Mouse (Mus musculus) left cerebral cortex, postnatal 4 days (tissue): Measurements from ENCODE around the gene Rhbdd1. TPM values are rescaled to one million over a fixed set of nuclear protein-coding genes. Genes with fewer than 3 reads are reported as not detected.

Experiments used
- DNase-seq: peaks from one replicate; pipeline ENCODE4 v3.0.0-alpha.2; 2022
- intact Hi-C: fragments of 180-260 bp; cut with DNase I; formaldehyde crosslinking; loops from one replicate; pipeline ENCODE4 v1.15.1; 2025
- total RNA-seq, 2 experiments: library from RNA; stranded (reverse); gene quantifications; 2 replicates each; pipeline ENCODE4 v1.2.3; 2021

The Rhbdd1 gene
- total RNA-seq, 2 experiments from 2014 or later = 3.7 to 3.8 TPM

DNA sequence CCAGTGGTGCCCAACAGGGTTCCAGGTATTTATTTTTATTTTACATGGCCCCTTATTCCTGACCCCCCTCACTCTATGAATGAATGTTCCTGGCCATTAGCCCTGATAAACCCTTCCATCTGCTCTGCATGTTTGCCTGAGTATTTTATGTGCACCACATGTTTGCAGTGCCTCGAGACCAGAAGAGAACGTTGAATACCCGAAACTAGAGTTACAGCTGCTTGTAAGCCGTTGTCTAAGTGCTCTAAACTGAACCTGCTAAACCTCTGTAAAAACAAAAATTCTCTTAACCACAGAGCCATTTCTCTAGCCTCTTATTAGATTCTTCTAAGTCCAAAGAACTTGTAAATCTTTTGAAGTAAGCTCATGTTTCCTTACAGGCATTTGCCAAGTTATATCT lies 45.0 kb downstream of the Rhbdd1 start:
- DNase-seq = no peak
- intact Hi-C loops = no loop called here

DNA sequence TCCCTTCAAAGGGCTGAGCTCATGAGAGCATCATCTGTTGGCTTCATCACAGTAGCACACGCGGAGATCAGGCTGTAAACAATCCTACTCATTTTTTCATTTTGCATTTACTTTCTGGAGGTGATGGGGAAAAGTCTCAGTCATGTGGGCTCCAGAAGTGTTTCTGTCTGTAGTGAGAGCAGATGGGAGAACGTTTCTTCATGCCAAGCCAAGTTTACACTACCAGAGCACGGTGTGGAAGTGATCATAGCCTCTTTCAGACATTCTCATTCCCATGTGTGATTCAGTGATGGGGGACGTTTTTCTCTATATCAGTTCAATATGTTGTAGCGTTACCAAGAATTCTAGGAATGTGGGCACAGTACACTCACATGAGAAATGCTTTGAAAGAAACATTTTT lies 45.9 kb downstream of the Rhbdd1 start:
- intact Hi-C loops = no loop called here
- no peak for DNase-seq

DNA sequence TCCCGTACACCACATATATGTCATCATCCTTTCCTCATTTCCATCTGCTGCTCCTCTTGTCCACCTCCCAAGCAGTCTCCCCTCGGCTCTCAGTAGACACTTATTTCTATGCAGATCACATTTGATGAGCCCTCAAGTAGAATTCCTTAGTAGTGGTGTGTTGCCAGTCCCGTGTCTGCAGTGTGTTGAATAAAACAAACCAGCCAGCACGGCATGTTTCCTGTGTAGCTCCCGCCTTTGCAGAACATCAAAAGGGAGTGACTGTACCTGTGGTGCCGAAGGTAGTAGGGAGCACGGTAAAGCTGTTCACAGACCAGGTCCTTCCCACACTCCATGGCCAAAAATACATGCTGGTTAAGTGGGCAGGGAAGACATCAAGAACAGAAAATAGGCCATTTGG lies 47.8 kb downstream of the Rhbdd1 start:
- intact Hi-C loops = no loop called here
- no peak for DNase-seq

DNA sequence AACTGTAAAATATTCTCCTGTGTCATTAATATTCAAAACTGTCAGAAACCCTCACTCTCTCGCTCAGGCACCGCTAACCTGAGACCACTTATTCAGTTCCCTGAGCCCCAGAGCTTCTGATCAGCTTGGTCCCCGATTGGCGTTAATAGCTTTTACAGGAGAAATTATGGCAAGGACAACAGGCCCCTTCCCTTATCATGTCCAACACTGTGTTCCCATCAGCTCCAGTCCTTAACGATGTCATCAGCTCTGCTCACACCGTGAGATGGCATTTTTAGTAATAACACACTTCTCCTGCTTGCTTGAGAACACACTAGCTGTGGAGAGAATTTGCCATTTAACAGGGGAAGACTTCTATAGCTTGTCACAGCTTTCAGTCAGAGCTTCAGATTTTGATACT lies 48.2 kb downstream of the Rhbdd1 start:
- DNase-seq = no peak
- intact Hi-C loops = no loop called here

DNA sequence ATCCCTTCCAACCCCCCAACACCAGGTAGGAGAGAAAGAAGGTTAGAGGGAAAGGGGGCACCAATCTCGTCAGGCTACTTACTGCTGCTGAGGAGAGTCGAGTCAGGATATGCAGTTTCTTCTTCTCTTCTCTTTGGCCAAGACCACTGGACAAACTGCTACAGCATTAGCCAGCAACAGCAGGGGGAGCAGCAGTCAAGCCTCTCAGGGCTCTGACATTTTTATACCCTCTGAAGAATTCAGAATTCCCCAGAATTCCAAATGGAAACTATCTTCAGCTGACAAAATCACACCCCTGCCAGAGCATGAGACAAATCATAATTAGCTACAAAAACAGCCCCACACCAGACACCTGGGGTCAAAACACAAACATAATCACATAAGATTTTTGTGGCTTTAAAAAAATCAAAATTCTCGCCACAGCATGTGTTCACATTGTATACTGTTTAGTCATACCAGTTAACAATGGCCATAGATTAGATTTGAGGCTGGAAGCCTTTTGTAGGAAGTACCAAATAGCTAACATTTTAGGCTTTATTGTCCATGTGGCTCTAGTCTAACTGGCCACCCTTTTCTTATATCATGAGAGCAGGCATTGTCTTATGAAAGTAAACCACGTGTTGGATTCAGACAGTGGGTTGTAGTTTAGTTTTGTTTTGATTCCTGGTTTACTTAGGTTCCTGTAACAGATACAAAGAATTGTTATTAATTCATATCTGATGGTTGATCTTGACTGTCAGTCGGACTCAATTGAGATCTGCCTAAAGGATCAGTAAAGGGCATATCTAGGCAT lies 55.6 kb downstream of the Rhbdd1 start:
- DNase-seq = no peak
- intact Hi-C loops = no loop called here

DNA sequence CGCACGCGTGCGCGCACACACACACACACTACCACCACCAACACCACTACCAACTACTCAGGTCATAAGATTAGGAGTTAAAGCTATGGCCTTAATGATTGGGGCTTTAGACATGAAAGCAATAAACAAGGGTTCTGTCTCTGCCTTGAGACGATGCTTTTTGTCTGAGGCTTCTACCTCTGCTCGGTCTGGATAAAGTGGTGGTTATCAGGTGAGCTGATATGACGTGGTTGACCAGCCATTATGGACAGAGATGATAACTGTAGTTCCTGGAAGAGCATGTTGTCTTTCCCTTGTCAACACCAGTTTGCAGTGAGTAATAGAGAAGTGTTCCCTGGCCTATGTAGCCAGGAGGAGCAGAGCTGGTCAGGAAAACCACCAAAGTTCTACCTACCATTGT lies 57.7 kb downstream of the Rhbdd1 start:
- DNase-seq = no peak
- intact Hi-C loops = no loop called here

DNA sequence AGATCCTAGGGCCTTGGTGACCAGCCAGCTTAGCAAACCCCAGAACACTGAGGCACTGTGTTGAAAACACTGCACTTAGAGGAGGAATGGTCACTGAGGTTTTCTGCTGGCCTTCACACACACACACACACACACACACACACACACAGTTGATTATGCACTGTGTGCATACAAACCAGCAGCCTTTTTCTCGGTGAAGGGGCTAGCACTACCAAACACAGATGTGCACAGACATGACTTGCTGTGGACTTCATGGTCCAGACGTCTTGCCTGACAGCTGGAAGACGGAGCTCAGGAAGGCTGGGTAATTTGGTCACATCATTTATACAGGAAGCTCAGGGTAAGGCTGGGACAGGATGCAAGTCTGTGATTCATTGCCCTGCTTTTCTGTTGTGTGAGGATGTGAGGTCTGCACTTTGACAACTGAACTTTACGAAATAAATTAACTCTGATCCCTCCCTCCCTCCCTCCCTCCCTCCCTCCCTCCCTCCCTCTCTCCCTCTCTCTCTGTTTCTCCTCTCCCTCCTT lies 58.6 kb downstream of the Rhbdd1 start:
- DNase-seq = no peak
- intact Hi-C loops = no loop called here

DNA sequence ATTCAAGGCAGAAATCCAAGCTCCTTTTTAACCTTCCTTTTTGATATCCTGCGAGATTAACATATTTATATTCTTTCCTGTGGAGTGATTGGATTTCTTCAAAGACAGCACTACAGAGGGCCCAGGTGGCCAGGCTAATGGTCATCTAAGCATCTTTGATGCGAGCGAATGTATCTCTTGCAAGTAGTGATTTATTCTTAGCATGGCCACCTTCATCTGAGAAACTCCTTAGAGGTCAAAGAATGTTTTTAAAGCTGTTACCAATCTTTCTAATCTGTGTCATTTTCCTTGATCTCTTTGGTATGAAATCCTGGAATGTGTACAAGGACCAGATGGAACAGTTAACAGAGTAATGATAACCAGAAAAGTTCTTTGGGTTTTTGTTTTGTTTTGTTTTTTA lies 59.2 kb downstream of the Rhbdd1 start:
- no peak for DNase-seq
- intact Hi-C loops = no loop called here

DNA sequence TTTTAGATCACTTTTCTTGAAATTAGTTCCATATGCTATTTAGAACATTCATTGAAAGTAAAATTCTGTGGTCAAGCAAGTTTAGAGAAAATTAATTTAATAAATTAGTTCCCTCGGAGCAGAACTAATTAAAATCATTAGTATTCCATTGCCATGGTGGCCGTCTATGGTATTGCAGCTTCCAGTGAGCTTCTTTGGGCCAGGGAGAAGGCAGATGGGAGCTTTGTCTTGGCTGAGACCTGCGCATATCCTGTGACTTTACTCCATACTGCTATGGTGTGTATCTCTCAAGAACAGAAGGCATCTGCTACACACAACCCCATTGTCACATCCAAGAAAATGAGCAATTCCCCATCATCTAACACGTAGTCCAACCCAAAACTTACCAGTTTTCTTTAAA lies 65.7 kb downstream of the Rhbdd1 start:
- intact Hi-C loops = no loop called here

DNA sequence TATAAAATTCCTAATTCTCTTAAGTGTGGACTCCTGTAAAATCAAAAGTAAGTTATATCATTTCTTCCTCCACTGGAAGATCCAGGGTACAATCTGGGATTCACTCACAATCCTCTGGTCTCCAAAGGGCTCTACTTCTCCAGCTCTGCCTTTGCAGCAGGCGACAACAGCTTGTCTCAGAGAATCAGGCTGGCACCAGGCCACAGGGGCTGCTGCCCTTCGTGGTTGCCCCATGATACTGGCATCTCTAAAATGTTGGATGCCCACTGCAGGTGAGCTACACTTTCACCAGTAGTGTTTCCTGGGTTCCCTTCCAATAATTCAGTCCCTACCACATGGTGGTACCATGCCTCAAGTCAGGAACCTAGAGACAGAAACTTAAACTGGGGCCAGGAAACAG lies 67.9 kb downstream of the Rhbdd1 start:
- intact Hi-C loops = no loop called here
- DNase-seq = peak; percentile 58

More for the DNA sequence above, 65.7 kb downstream of the Rhbdd1 start:
- no peak for DNase-seq

DNA sequence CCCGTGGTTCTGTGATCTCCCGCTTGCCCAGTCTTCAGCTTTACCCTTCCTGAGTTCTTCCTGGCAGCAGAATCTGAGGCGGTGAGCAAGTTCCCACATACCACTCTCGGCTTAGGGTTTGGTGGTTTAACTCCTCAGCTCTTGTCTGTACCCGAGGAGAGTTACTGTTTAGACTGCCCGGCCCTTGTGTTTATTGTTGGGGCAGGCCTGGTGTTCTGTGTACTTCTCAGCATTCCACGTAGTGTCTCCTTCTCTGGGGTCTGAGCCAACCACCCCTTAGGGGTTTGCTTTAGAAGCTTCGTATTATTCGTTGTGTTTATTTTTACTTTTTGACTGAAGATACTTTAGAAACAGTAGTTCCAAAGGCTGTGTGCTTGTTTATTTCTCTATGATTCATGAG lies 68.8 kb downstream of the Rhbdd1 start:
- no peak for DNase-seq
- intact Hi-C loops = no loop called here

DNA sequence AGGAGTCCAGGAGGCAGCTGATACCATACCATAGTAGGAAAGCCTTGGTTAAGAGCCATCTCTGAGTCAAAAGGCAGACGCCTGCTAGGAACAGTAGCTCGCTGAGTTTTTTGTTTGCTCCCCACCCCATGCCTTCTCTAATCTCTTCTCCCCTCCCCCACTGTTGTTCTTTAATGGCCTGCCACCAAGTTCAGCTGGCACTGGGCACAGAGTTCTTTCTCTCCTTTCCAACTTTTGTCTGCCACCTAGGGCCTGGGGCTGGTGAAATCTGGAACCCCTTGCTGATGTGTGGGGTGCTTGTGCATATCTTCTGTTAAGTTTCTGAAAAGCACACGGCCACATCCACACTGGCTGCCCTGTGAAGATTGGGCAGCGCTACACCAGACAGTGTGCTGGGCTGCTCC lies 69.6 kb downstream of the Rhbdd1 start:
- intact Hi-C loops = no loop called here
- DNase-seq = peak; percentile 38

DNA sequence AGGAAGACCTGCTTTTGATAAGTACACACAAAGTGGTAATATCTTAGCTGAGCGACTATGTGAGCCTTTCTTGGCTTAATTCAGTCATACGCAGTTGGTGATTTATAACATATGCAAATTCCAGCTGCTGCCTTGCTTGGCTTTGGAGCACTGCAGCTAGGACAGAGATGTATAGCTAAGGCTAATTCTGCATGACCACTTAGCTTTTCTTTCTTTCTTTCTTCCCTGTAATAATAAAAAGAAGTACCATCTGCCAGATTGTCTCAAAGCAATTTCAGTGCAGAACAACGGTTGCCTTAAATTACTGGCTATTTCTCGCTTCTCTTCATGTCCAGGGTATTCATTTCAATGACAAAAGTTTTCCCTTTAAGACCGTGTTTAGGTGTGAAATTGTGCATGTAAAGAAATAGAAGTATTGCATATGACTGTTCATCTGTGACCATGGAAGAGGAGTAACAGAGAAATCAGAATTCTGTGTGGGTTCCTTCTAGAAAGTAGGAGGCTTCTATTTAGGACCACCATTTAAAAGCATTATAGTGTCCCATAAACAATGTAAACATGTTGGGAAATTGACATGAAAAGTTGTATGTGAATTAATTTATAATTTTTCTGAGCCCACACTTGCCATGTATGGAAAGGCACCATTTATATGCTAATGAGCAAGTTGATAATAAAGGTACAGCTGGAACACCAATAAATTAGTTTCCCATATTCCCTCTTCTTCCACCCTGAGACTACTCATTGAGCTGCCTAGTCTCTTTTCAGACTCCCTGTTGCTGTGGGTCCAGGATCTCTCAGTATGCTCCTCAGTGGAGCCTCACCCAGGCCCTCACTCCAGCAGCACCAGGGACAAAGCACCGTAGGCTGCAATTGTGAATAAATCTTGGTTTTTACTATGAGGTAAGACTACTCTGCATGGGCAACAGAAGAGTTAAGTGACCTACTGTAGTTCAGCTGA lies 70.8 kb downstream of the Rhbdd1 start:
- intact Hi-C loops = no loop called here
- DNase-seq = no peak

DNA sequence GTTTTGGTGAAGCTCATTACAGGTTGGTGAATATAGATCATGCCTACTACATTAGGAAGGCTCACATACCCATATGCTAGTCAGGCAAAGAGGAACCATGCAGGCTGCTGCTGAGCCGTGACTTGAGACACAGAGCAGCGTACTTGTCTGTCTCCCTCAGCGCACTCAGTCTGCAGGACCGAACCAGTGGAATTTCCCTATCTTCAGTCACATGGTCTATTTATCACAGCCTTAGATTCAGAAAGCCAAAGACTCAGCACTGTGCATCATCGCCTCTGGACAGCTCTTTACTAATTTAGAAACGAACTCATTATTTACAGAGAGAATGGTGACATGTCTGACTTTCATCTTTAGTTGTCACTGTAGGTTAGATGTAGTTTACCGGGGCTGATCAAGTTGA lies 73.1 kb downstream of the Rhbdd1 start:
- no peak for DNase-seq
- intact Hi-C loops = no loop called here

DNA sequence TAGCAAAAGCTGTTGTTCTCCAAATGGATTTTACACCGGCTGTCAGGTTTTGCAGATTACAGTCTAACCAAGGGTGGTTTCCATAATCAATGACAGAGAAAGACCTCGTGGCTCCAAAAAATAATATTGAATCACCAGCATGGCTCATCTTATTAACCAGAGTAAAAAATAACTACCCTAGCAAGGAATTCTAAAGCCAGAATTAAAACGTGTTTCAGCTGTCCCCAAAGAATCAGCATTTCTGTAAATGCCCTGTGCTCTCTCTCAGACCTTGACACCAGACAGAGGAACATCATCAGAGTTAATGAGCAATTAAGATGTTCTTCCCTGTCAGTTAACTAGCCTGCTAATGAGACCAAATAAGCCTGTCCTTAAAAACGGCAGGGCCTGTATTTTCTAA lies 79.1 kb downstream of the Rhbdd1 start:
- intact Hi-C loops = no loop called here
- no peak for DNase-seq

DNA sequence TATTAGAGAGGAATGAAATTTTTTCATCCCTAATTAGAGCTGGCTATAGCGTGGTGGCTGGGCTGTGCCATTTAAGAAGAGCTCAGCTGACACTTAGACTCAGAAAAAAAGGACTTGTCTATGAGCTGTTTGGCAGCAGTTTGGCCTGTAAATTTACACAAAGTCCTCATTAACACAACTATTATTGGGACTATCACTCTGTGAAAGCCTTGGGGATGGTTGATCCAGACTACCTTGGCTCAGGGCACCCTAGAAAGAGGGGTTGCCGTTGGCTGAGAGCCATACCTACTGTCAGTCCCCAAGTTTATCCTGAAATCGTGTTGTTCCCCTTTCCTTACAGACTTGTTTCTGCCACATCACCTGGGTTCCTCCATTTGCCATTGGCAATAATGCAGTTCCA lies 91.5 kb downstream of the Rhbdd1 start:
- DNase-seq = no peak
- intact Hi-C loops = no loop called here

DNA sequence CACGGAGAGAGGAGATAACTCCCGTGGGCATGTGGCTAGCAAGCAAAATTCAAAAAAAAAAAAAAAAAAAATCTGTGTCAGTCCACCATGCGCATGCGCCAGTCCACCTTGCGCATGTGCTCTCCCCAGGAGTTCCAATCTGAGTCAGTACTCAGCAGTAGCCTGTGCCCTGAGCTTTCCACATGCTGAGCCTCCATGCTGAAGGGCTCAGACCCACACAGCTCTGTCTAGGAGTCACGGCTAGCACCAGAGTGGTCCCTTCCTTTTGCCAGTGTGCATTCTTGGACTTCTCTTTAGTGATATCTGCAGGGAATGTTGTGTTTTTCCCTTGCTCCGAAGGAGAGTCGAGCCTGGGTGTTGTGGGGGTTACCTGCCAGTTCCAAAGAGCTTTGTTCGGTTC lies 93.0 kb downstream of the Rhbdd1 start:
- intact Hi-C loops = no loop called here
- DNase-seq = no peak

DNA sequence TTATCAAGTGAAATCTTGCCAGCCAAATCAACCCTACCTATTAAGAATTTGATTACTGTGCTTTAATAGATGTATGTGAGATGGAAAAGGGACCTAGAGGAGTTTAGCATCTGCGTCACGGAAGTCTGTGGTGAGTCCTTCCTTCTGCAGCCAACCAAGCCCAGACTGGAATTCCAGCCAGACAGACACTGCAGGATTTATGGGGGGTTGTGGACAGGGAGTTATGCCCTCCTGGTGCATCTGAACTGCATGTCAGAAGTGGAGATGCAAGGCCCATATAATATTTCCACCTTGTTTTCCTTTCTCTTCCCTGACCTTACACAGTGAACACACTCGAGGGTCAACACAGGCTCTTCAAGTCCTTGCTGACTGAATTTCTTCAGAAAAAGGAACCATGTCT lies 94.3 kb downstream of the Rhbdd1 start:
- no peak for DNase-seq
- intact Hi-C loops = no loop called here

DNA sequence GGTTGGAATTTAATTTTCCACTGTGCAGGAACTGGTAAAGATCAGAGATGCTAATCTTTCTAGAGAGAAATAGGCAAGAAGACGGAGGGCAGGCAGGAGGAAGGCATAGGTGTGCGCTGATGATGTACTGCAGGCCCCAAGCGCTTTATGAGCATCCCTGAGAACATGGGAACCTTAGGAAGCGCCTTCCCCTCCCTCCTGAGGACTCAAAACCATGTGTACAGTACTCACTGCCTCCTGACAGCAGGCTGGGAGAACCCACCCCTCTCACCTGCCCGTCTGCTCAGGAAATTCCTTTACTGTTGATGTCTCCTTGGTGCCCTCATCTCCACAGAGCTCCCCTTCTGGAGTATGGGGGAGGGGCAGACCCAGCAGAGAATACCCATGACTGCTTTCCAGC lies 95.3 kb downstream of the Rhbdd1 start:
- intact Hi-C loops = no loop called here
- no peak for DNase-seq

DNA sequence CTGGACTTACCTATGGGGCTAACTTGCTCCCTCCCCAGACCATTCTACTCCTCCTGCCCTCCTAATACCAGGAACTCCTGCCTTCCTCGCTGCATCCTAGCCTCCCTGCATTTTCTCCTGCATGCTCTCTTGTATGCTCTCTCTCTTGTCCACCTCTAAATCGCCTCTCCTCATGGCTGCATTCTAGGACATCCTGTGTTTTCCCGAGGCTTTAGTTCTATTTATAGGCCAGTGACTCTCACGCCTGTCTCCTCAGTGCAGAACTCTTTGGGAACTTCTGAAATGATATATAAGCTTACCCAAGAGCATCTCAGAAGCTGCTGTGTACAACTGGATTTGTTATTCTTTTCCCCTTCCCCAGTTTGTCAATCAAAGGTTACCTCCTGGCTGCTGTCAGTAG lies 95.8 kb downstream of the Rhbdd1 start:
- intact Hi-C loops = no loop called here
- no peak for DNase-seq

DNA sequence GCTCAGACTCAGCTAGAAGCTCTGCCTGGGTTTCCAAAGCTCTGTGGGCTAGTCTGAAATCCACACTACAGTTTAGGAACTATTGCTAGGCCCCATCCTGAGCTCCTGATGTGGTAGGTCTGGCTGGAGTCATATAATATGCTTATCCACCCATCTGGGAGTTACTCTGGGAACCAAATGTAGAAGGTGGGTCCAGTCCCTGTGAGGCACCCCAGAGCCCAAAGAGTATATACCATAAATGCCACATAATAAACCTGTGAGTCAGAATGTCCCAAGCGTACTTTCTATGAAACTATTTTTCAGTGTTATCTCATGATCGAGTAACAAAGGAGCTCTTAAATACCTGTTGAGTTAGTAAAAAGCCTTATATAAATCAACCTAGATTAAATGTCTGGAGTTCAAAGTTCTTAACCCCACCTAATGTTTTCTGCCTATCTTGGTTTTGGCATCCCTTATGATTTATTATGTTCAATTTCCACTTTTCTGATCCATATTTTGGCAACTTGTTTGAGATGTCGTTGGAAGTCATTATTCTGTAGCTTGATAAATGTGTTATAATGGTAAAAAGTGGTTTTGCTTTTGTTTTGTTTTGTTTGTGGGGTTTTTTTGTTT lies 98.3 kb downstream of the Rhbdd1 start:
- intact Hi-C loops = no loop called here
- DNase-seq = no peak
